Mouse (Mus musculus) cortical plate, adult 2 months (tissue): Measurements from ENCODE around the gene Arpp21. TPM values are rescaled to one million over a fixed set of nuclear protein-coding genes. Genes with fewer than 3 reads are reported as not detected.
A peak's percentile ranks its signal among the peaks of the same experiment; 100 is the strongest.

ENCODE experiments used
- H3K27ac ChIP-seq: fragments of 200-500 bp; 2 replicates; pipeline ENCODE4 v1.5.1; 2012; ENCODE audit warnings: low read length, control low read depth, inconsistent platforms; ENCODE audit not compliant: insufficient read depth
- H3K4me1 ChIP-seq: fragments of 200-500 bp; 2 replicates; pipeline ENCODE4 v1.6.1; 2011; ENCODE audit warnings: low read length; ENCODE audit not compliant: control insufficient read depth, insufficient read depth
- H3K4me3 ChIP-seq: fragments of 200-500 bp; 2 replicates; pipeline ENCODE4 v1.5.1; 2011; ENCODE audit warnings: mild to moderate bottlenecking, low read length, control low read depth; ENCODE audit not compliant: insufficient read depth
- CTCF ChIP-seq: fragments of 200-500 bp; IDR thresholded peaks from 2 replicates; pipeline ENCODE4 v1.5.1; 2011; ENCODE audit warnings: mild to moderate bottlenecking, control low read depth, low read length; ENCODE audit not compliant: insufficient read depth; ENCODE audit errors: extremely low read depth
- POLR2A ChIP-seq: fragments of 200-500 bp; IDR thresholded peaks from 2 replicates; pipeline ENCODE4 v1.6.1; 2011; ENCODE audit warnings: mild to moderate bottlenecking, low read length, control low read depth; ENCODE audit not compliant: insufficient read depth; ENCODE audit errors: extremely low read depth
- polyA plus RNA-seq: library from polyadenylated mRNA; depleted of rRNA; stranded (reverse); fragments of >200 nt; gene quantifications from 2 replicates; pipeline ENCODE4 v1.2.3, GENCODE M21; 2012

The Arpp21 gene
- polyA plus RNA-seq, 1 experiment = 601 TPM

DNA sequence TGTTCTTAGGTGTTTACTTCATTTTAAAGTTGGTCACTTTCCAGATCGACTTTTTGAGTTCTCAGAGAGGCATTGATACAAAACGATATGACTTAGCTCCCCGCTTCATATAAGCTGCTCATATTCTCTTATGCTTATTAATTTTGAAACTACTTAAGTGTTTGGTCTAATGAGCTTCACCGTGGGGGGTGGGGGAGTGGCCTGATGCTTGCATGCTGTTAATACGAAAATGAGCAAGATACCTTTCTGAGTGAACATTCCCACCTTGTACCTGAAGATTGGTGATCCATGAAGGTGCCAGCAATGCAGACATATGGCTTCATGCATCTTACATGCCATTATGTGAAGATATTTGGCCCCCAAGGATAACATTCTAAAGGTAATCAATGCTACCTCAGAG, 4.4 kb downstream of the Arpp21 start:
- H3K4me1 ChIP-seq = peaks cover 5% of the 10 kb centered on the region
- no peak for TF ChIP-seq CTCF
- TF ChIP-seq POLR2A = peak; percentile 38; the same call in 1 of the 2 replicates
- H3K4me3 ChIP-seq = peak overlapping the region; percentile 85
- peak overlapping the region; percentile 27; the same call in 1 of the 2 replicates for H3K27ac ChIP-seq

DNA sequence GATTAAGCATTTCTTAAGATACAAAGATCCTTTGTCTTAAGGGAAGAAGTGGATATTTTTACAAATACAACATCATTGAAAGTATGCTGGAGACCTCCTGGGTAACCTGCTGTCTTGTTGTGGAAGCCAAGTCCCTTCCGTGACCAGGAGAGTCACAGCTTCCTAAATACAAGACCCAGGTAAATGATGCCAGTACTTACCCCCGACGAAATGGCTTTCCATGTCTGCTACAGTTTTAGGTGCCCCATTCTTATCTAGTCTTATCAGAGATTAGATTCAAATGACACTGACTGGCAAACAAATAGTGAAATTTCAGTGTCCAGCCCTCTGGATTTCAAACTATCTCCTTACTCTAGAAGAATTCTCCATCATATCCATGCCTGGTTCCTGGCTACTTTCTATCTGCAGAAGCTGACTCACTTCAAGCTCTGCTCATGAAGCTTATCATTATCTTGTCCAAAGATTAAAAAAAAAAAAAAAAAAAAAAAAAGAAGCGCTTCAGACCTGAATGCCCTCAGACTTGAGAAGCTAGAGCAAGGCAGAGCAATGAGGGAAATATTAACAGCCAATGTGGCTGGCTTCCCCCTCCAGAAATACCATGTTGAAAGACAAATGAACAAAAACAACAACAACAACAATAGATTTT, 4.9 kb downstream of the Arpp21 start:
- TF ChIP-seq POLR2A = 0 out of 2 replicates have a peak, but pooled peaks have one; percentile 3
- no peak for TF ChIP-seq CTCF
- H3K4me3 ChIP-seq = peak overlapping the region; percentile 85
- H3K27ac ChIP-seq = peak overlapping the region; percentile 86; the same call in 1 of the 2 replicates

DNA sequence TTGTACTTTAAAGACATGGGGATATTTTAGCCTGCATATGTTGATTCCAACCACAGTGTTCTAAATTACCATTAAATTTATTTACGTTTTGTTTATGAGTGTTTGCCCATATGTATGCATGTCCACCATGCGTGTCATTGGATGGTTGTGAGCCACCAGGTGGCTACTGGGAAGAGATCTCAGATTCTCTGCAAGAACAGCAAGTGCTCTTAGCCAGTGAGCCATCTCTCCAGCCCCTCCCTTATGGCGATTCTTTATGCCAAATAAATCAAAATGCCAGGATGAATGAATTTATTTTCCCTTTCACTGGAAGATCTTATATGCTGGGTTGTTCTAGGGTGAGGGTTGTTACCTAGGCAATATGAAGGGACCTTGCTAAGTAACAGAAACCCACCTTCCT, 7.3 kb downstream of the Arpp21 start:
- no peak overlapping the region for H3K27ac ChIP-seq
- peak overlapping the region; percentile 24; the same call in 1 of the 2 replicates for H3K4me3 ChIP-seq
- TF ChIP-seq CTCF = no peak
- no peak for TF ChIP-seq POLR2A

More for the DNA sequence above, 4.9 kb downstream of the Arpp21 start:
- H3K4me1 ChIP-seq = peaks cover 6% of the 10 kb centered on the region

DNA sequence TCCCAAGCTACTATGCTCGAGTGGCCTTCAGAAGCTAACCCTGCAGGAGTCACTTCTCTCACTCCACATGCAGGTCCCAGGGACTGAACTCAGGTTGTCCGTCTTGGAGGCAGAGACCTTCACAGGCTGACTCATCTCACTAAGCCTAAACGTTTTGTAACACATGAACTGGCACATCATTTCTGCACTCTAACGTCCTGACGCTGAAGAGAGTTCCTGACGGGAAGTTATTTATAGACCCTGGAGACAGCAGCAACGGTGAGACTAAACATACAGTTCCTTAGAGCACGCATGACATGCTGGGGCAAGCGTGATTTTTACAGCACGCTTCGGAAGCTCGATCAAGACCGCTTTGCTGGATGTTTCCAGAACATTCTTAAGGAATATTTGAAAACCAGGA, 8.6 kb downstream of the Arpp21 start:
- H3K4me1 ChIP-seq = peaks cover 13% of the 10 kb centered on the region
- TF ChIP-seq CTCF (no peak), POLR2A (no peak)
- peak overlapping the region; percentile 20; the same call in 1 of the 2 replicates for H3K4me3 ChIP-seq
- 0 out of 2 replicates have a peak overlapping the region, but pooled peaks have one; percentile 24 for H3K27ac ChIP-seq

More for the DNA sequence above, 7.3 kb downstream of the Arpp21 start:
- peaks cover 12% of the 10 kb centered on the region for H3K4me1 ChIP-seq

DNA sequence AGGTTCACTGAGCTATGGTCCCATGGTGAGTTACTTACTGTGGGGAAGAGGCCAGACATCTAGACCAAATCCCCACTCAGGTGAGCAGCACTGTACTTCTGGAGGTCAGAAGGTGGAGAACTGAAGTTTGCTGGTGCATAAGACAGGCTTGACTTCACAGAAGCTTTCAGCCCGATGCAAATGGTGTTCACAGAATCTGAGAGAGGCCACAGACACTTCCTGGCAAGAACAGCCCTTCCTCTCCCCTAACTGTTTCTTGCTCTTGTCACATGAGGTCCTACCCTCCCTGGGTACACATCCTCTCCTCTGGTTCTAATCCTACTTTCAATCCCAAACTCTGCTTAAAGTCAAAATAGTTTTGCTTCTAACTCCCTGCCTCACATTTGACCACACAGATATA, 9.2 kb downstream of the Arpp21 start:
- no peak overlapping the region for H3K4me3 ChIP-seq

DNA sequence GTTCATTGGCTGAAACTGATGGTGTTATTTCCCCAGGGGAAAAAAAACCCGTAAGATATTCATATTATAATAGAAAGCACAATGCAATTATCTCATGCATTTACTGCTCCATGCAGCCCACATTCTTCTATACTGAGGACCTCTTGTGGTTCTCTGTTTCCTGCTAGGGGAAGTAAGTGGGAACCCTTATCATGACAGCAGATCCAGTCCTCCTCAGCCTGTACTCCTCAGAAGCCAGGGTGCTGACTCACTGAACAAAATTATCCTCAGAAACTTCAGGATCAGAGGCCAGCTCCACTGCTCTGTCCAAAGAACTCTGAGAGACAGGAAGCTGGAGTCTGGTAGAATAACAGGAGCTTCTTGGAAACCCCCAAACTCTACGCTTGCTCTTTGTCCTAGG, 10.7 kb downstream of the Arpp21 start:
- Histone ChIP-seq H3K27ac (0 out of 2 replicates have a peak overlapping the region, but pooled peaks have one; percentile 42), H3K4me1 (peaks cover 15% of the 10 kb centered on the region), H3K4me3 (no peak overlapping the region)
- TF ChIP-seq POLR2A (0 out of 2 replicates have a peak, but pooled peaks have one; percentile 16), CTCF (no peak)

More for the DNA sequence above, 9.2 kb downstream of the Arpp21 start:
- TF ChIP-seq CTCF (no peak), POLR2A (no peak)
- Histone ChIP-seq H3K4me1 (peaks cover 14% of the 10 kb centered on the region), H3K27ac (no peak overlapping the region)

DNA sequence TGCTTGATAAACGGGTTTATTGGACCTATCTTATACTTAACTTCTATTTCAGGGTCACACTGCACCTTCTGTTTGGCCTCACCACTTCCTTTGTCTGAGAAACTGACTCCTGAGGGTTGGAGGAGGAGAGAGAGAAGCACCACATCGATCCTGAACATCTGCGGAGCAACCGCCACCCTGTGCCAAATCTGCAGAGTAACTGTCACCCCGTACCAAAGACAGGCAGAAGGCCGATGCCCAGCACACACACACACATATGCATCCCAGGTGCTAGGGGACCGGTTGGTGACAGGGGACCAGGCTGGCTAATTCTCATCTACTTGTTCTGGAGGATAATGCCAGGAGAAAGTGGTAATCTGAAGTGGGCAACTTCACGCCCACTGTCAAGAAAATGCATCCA, 16.4 kb downstream of the Arpp21 start:
- TF ChIP-seq CTCF (no peak), POLR2A (no peak)
- H3K4me1 ChIP-seq = peaks cover 17% of the 10 kb centered on the region; the same call in 1 of the 2 replicates
- H3K27ac ChIP-seq = no peak overlapping the region

DNA sequence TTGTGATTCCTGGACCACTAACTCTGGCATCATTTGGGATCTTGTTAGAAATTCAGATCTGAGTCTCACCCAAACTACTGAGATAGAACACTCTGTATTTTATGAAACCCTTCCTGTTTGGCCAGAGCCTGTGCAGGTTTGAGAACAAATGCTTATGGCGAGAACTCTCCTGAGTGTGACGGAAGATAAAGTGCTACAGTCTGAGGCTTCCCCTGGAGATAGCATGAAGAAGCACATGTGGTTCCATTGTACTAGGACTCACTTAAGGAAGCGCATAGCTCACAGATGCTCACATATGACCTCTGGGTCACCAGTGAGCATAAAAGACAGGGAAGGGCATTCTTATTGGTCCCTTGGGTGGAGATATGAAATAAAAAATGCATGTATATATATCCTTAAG, 17.5 kb downstream of the Arpp21 start:
- H3K27ac ChIP-seq = no peak overlapping the region
- TF ChIP-seq POLR2A (no peak), CTCF (no peak)
- peaks cover 19% of the 10 kb centered on the region for H3K4me1 ChIP-seq
- no peak overlapping the region for H3K4me3 ChIP-seq

More for the DNA sequence above, 16.4 kb downstream of the Arpp21 start:
- H3K4me3 ChIP-seq = no peak overlapping the region

DNA sequence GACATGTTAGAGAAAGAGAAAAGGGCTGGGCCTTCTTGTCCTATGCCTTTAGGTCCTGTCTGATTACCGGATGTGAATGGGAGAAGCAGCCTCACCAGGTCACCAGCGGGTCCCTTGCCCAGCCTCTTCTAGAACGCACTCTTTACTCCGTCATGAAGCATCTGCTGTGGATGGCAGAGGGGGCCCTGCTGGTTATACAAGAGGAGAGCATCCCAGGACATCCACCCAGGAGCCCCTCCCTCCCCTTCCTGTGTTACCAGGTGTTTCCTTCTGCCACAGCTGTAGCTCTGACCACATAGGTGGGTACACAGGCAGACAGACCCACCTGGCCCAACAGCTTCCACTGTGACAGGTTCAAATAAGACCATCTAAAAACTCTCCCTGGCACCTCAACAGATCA, 18.6 kb downstream of the Arpp21 start:
- Histone ChIP-seq H3K4me3 (no peak overlapping the region), H3K27ac (no peak overlapping the region), H3K4me1 (peaks cover 19% of the 10 kb centered on the region)
- TF ChIP-seq POLR2A (no peak), CTCF (no peak)

DNA sequence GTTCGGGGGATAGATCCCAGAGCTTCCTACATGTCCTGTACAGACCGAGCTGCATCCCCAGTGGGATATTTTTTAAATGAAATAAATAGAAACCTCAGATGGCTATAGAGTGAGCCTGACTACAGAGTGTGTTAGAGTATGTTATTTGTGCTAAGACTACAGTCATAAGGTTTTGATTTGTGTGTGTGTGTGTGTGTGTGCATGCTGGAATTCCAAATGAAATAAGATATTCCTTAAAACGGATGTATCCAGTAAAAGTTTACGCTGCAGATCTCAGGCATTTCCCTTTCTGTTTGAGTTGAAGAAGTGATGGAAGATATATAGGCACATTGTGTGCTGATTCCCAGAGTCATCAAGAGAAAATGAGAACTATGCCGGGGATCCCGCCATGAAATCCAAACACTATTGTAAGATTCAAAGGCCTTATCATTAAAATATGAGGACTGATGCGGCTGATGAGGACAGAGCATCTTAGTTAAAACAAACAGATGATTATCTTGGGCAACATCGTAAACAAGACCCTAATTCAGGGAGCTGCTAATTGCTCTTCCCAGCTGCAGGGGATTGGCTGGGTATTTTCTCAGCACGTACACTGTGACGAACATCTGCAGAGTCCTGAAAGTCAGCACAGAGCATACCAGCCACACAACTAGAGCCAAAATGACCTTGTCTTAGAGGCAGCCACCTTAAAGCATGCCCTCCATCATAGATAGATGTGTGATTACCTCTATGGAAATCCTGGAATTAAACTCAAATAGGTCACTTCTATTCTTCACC, 20.5 kb downstream of the Arpp21 start:
- TF ChIP-seq POLR2A = no peak
- no peak for TF ChIP-seq CTCF
- Histone ChIP-seq H3K27ac (no peak overlapping the region), H3K4me1 (peaks cover 17% of the 10 kb centered on the region), H3K4me3 (no peak overlapping the region)
